Mouse (Mus musculus) telencephalon, adult 2 months (tissue): ENCODE data around the gene Ank2.

Experiments used
- DNase-seq: peaks from one replicate; pipeline ENCODE4 v3.0.0-alpha.2; 2011; ENCODE audit warnings: low read depth, low spot score

Gene Ank2

DNA sequence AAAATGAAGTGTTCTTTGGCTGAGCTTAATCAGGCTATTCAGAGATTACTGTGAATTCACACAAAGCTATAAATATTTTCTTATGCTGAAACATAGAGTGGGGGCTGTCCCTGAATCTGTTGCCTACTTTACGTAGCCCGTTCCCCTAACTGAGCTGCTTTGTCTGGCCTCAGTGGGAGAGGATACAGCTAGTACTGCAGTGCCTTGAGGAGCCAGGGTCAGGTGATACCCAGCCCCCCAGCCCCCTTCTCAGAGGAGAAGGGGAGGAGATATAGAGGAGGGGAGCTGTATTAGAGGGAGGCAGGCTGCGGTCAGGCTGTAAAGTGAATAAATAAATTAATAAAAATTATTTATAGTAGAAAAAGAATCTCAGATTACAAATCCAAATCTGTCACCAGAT, 519.5 kb downstream of the Ank2 start:
- peak; percentile 16 for DNase-seq

GRCm38 (mm10) chr3:126978768-126979410, 520.3 kb downstream of the Ank2 start:
- DNase-seq: peak; percentile 64

DNA sequence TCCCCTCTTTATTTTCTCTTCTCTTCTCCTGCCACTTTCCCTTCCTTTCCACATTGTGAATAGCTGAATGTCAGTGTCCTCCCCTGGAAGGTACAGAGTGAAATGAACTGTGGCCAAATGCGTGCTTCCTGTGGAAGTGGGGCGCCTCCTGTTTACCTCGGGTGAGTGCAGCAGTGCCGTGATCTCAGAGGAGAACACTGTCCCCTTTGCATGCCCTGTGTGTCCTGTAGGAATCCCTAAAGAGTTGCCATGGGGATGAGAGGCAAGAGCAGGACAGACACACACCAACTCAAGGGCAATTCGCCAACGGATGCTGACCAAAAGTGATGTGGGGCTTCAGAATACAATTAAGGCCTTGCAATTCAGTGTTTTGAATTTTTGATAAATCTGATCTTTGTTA, 521.8 kb downstream of the Ank2 start:
- no peak for DNase-seq

GRCm38 (mm10) chr3:126976793-126977192, 522.4 kb downstream of the Ank2 start:
- DNase-seq: no peak

DNA sequence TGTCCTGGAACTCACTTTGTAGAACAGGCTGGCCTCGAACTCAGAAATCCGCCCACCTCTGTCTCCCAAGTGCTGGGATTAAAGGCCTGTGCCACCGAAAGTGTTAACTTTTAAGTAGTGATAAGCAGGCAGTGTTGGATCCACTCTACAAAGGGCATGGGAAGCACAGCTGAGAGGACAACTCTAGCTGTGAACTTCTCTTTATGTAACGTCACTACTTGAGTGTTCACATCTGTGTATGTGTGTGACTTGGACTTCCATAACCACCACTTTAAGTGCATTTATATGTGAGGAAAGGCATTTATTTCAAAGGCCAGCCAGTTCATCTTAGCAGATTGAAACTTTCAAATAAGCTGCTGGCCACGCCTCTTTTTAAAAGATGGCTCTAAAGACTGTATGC, 523.7 kb downstream of the Ank2 start:
- no peak for DNase-seq

GRCm38 (mm10) chr3:126973551-126973950, 525.6 kb downstream of the Ank2 start:
- no peak for DNase-seq

GRCm38 (mm10) chr3:126971531-126971930, 527.6 kb downstream of the Ank2 start:
- peak; percentile 38 for DNase-seq

DNA sequence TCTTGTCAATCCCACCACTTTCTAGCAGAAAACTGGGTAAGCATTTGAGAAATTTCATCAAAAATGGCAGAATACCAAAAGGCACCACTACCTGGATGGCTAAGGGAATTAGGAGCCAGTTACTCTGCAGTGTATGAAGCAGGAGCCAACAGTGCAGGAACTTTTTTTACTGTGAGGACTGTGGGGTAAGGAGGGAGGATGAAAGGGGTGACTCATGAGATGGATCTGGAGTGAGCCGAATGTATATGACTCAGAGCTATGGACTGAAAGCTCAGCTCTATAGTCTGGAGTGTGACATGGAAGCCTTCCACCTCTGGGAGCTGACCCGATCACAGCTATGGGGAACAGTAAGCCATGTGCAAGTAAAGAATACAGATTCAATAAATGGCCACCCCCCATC, 530.4 kb downstream of the Ank2 start:
- DNase-seq: no peak

DNA sequence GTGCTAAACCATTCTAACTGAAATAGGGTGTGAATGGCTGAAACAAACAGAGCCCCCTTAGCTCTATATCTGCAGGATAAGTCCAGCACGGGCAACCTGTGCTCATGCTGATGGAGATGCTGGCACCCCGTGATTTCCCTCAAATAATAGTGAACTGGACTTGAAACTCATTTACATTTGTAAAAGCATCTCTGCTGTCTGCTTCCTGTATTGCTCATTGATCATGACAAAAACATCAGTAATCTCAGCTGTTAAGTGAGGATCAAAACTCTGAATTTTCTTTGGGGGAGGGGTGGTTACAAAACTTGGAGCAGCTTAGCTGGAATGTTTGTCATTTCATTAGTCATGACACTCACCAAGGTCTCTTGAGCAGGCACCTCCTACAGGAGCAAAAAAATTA, 533.4 kb downstream of the Ank2 start:
- no peak for DNase-seq

DNA sequence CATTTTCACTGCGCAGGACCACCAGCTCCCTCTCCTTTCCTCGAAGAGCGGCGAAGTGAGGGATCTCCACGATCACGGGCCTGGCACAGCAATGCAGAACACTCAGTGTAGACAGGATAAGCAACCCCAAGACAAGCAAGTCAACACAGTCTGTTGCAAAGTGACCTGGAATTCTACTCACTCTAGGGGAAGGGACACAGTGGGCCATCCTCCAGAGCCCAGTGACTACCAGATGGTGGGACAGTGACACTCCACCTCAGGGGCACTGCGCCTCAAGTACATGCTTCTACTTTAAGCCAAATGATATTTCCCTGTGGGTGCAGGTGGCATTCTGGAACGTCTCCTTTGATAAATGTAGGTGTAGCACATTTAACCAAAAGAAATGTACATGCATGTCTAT, 536.8 kb downstream of the Ank2 start:
- no peak for DNase-seq

DNA sequence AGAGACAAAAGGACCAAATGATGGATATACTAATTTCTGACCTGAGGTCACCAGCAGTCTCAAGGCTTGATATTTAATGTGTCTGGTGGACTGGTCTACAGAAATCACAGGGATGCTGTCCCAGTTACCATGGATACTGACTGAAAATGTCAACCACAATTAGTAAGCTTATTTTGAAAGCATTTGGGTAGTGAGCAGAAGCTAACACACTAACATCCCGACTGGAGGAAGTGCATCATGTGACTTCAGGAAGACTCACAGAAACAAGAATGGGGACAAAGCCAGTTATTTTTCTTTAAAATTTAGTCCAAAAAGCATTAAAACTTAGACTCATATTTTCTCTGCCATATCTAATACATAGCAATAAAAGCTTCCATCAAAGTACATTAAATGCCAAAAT, 546.5 kb downstream of the Ank2 start:
- no peak for DNase-seq

- DNase-seq: no peak
These were observed 552.6 kb downstream of the Ank2 start for GRCm38 (mm10) chr3:126946591-126946990.

DNA sequence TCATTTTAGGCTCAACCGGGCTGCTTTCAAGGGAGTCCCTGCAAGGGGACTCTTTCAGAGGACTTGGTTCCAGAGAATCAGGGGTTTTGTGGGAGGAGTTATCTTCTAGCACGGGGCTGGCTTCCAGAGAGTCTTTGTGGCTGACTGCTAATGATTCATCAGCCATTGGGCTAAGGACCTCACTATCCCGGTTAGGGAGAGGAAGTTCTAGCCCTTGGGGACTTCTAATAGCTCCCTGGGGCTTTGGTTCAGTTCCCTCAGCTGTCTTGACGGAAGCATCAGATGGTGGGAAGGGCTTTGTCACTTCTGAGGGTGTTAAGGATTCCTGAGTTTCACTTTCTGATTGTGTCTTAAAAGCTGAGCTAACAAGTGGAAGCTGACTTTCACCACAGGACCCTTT, 554.3 kb downstream of the Ank2 start:
- no peak for DNase-seq

DNA sequence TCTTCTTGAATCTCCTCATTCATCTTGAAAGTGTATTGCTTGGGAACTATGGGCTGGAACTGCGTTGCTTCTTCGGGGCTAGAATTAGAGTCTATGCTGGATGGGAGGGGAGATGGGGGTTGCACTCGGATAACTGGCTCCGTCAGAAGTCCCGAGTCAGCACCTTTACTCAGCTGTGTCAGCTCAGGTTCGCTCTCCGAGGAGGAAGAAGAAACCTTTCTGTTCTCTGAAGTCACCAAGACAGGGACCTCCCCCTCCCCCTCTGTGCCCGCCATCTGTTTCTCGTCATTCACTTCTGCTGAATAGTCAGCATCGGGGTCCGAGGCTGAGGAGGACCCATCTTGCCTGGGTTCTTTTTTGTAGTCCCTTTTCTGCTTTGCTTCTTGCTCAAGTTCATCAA, 555.1 kb downstream of the Ank2 start:
- no peak for DNase-seq

GRCm38 (mm10) chr3:126940452-126940851, 558.7 kb downstream of the Ank2 start:
- DNase-seq: no peak

DNA sequence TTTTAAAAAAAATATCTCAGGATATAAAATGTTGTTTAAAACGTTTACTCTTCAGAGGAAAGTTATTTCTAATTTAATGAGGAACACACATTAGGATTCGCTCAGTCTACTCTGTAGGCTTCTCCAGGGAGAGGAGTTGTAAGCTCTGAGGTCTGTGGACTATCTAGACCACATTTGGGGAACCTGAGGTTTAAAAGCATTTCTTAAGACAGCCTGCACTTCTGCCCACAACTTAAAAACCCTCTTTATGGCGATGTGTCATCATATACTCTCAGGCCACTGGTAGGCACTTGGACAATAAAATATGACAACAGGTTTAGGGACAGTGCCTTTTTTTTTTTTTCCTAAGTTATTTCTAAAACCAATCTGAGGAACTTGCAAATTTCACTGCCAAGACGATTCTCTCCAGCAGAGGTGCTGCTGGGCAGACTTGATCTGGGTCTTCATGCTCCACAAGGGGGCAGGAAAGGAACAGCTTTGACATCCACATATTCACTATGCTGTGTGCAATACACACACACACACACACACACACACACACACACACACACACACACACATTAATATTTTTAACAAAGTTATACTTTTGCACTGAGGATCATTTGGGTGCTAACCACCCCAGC, 567.2 kb downstream of the Ank2 start:
- peak; percentile 34 for DNase-seq

DNA sequence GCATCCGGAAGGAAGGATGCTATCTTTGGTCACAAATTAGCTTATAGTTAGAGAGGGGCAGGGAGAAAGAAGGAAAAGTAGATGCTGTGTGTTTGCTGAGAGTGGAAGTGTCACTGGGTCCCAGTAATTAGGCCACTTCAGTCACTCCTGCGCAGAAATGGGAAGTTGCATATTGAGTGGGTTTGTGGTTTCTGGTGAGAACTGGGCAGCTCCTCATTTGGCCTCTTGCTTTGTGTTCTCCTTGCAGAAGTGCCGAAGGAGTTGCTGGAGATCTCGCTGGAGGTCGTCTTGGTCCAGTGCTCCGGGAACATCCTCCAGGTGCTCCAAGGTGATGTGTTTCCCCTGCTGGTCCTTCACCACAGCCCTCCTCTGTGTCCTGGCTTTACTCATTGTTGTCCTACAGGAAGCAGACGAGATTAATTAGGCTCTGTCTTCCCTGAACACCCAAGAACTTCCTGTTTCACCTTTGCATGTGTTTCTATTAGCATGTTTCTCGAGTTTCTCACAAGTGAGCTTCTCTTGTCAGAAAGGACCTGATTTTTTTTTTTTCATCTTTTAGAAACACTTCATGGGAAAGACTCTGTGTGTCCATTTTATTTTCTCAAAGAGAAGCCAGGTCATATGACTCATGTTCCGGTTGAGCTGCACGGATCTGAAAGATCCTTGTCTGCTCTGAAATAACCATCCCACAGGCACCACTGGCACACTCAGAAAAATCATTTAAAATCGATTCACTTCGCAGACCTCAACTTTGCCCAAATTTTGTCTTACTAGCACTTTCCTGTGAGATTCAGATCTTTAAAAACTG, 575.4 kb downstream of the Ank2 start:
- DNase-seq: no peak

- DNase-seq: no peak
These were observed 577.2 kb downstream of the Ank2 start for GRCm38 (mm10) chr3:126921941-126922340.

- peak; percentile 42 for DNase-seq
These were observed 578.9 kb downstream of the Ank2 start for GRCm38 (mm10) chr3:126920296-126920695.

DNA sequence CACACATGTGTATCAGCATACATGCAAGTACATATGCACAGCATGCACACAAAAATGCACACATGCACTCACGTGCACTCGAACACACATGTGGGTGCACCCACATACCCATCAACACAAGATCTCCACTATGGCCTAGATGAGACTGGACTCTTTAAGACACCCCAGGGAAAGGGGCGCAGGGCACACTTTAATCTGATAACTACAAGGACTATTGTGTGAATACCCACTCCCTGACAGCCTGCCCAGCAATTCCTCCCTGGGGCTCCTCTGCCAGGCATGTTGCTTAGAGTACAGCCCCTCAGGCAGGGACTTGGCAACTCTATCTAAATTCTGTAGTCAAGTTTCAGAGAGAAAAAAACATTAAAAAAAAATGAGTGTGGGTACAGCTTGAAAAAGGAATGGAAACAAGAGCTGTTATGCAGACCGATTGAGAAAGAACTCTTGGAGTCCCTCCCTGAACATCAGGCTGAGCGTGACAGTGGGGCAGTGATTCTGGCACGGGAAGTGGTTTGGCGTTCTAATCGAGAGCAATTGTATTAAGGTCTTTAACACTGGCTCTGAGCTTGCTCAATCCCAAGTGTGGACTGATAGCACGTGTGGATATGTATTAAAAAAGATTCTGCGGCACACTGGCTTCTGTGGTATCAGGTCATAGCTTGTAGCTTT, 580.2 kb downstream of the Ank2 start:
- DNase-seq: no peak

GRCm38 (mm10) chr3:126916381-126916780, 582.8 kb downstream of the Ank2 start:
- DNase-seq: no peak

- DNase-seq: no peak
These were observed 595.6 kb downstream of the Ank2 start for GRCm38 (mm10) chr3:126903543-126903942.
